Mouse (Mus musculus) megakaryocyte-erythroid progenitor cell, adult 5 weeks (primary cell): ENCODE data around the gene Hipk4. TPM values are rescaled to one million over a fixed set of nuclear protein-coding genes. Genes with fewer than 3 reads are reported as not detected.

Experiments
- polyA plus RNA-seq: library from polyadenylated mRNA; stranded (reverse); fragments of >175 nt; gene quantifications from 2 replicates; pipeline ENCODE4 v1.2.3, GENCODE M21; 2012

Gene Hipk4
- polyA plus RNA-seq: 1.2 and 2.5 TPM in 2 replicates

DNA sequence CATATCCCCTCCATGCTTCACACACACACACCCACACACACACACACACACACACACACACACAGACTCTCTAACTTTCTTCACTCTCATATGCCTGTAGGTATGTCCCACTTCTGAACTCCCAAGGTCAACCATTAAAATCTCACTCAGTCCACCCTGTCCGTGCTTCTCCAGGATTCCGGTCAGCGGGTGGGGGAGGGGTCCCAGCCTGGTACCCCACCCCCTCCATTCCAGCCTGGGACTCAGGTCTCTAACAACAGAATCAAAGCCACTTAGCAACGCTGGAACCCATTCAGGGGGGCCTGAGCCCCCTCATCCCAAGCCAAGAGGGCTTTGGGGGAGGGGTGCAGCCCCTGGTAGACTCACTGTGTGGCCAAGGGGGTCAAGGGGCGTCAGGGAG is at the start of gene Hipk4:
Gene Hipk4 (plus strand): TSS at position 301 of the 400 bp plus-strand sequence.

DNA sequence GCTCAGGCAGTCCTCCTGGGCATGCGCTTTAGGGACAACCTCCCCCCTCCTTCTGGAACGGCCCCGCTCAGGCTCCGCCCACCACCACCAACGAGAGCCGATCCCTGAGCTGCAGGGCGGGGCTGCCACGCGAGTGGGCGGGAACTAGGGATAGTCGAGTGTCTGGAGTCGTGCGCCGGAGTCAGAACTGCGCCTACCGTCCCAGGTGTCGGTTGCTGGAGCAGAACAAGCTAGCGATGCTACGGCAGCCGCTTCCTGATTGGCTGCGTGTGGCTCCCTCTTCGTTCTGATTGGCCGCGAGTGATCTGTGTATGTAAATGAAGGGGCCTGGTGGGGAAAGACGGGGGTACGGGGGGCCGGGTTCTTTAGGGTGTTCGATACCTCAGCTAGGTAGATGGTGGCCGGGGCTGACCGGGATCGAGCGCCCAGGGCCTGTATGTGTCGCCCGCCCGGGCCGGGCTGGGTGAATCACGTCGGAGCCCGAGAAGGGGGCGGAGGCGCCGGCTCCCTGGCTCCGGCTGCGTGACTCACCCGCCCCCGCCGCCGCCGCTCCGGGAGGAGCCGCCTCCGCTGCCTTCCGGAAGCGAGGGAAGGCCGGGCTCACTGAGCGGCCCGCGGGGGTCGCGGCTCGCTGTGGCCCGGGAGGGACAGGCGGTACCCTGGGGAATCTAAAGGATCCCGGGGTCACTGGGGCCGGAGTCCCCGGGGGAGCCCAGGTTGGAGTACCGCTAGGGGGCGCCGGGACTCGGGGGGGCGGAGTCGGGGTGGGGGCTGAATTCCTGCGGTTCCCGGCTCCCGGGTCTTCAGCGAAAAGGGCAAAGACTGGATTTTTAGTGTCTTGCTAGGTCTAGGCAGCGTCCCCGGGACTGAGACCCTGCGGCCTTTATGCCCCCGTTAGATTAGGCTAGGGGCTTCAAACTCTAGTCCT is 36.0 kb upstream of the Hipk4 start, which contains the start of gene Sertad1:
Gene Sertad1 (plus strand): TSS at position 141 of the 928 bp plus-strand sequence.

DNA sequence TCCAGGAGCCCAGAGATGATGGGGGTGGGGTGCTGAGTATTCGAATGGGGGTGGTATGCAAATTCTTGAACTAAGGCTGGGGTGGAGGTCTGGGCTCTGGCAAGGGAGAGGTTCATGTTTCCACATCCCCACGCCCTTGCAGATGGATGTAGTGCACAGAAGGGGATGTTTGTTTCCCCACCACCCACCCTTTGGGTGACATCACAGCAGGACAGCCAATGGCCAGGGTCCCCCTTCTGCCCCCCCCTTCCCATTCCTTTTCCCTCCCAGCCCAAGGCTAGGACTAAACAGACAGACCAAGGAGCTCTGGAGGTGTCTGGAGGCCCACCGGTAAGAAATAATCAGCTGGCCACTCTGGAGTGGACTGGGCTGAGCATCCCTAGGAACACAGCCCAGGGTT is 24.0 kb upstream of the Hipk4 start, which contains the start of gene Prx:
Gene Prx (plus strand): TSS at position 289 of the 400 bp plus-strand sequence.

DNA sequence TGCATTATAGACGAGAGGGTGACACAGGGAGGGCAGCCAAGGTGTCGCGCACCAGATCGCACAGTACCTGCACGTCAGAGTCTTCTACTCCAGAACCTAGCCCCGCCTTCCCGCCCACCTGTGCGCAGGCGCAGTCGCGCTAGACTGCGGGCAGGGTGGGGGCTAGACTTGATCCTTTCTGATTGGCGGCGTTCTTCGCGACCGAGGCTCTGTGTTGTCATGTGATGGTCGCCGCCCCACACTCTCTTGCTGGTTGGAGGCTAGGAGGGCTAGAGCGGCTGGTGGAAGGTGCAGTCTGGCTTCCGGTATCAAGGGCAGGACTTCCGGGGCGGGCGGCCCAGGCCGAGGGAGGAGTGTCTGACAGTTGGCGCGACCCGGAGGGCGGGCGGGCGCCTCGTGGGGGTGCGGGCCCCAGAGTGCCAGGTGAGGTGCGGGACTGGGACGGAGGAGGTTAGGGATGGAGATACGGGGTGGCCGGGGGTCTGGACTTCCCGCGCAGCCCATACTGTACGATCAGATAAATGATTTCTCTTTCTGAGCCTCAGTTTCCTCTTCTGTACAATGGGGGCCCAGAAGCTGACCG is 30.0 kb downstream of the Hipk4 start, which contains the start of the genes Pld3 and 2310022A10Rik:
Gene Pld3 (minus strand): TSS at position 288 of the 583 bp plus-strand sequence.
Gene 2310022A10Rik (plus strand): TSS at position 303 of the 583 bp plus-strand sequence.

Other genes with a start within 250 kb of the Hipk4 start
- 1.1 and 1.2 TPM in 2 replicates for gene Ltbp4, start 185.6 kb upstream of the Hipk4 start, polyA plus RNA-seq
- 133 and 146 TPM in 2 replicates for gene Shkbp1, start 167.2 kb upstream of the Hipk4 start, polyA plus RNA-seq
- gene Gm20479, start 165.8 kb upstream of the Hipk4 start, polyA plus RNA-seq: 0.93 and 1.2 TPM in 2 replicates
- 0.24 and 0.49 TPM in 2 replicates for gene Sptbn4, start 75.6 kb upstream of the Hipk4 start, polyA plus RNA-seq
- 204 and 253 TPM in 2 replicates for gene Blvrb, start 75.3 kb upstream of the Hipk4 start, polyA plus RNA-seq
- 19.3 and 21.0 TPM in 2 replicates for gene Sertad3, start 49.5 kb upstream of the Hipk4 start, polyA plus RNA-seq
- 156 and 160 TPM in 2 replicates for gene Sertad1, start 36.4 kb upstream of the Hipk4 start, polyA plus RNA-seq
- 3.2 and 5.7 TPM in 2 replicates for gene Prx, start 23.9 kb upstream of the Hipk4 start, polyA plus RNA-seq
- 37.9 and 40.2 TPM in 2 replicates for gene Pld3, start 30.0 kb downstream of the Hipk4 start, polyA plus RNA-seq
- gene 2310022A10Rik, start 30.0 kb downstream of the Hipk4 start, polyA plus RNA-seq: 42.8 and 50.3 TPM in 2 replicates
- gene Akt2, start 68.3 kb downstream of the Hipk4 start, polyA plus RNA-seq: 54.4 and 61.2 TPM in 2 replicates
- not detected in 2 replicates for gene Ttc9b, start 130.6 kb downstream of the Hipk4 start, polyA plus RNA-seq
- 25.2 and 27.5 TPM in 2 replicates for gene Map3k10, start 151.3 kb downstream of the Hipk4 start, polyA plus RNA-seq
- 0.04 and 0.09 TPM in 2 replicates for gene Zfp607b, start 166.1 kb downstream of the Hipk4 start, polyA plus RNA-seq
- gene Zfp60, start 208.1 kb downstream of the Hipk4 start, polyA plus RNA-seq: 0.15 and 0.30 TPM in 2 replicates